Mouse (Mus musculus) forebrain, embryonic 11.5 days (tissue): ENCODE measurements around the gene Hfe2. TPM values are rescaled to one million over a fixed set of nuclear protein-coding genes. Genes with fewer than 3 reads are reported as not detected.

Experiments
- ATAC-seq: fragments of 200-750 bp; cut with Nextera tagmentation; replicated peaks from 2 replicates; pipeline ENCODE4 v1.8.0; 2017; ENCODE audit warnings: moderate TSS enrichment; ENCODE audit not compliant: low FRiP score
- DNase-seq: peaks from one replicate; pipeline ENCODE4 v3.0.0-alpha.2; 2017; ENCODE audit warnings: low spot score
- H3K27ac ChIP-seq: fragments of 300-500 bp; sonication (generic); 2 replicates; pipeline ENCODE4 v1.5.1; 2014; ENCODE audit warnings: low read depth, low read length
- H3K27me3 ChIP-seq: fragments of 300-500 bp; sonication (generic); 2 replicates; pipeline ENCODE4 v1.6.1; 2014; ENCODE audit warnings: mild to moderate bottlenecking, low read length, mixed read lengths; ENCODE audit not compliant: control insufficient read depth, insufficient read depth
- H3K36me3 ChIP-seq: fragments of 300-500 bp; sonication (generic); 2 replicates; pipeline ENCODE4 v1.6.1; 2014; ENCODE audit warnings: mild to moderate bottlenecking, low read length, moderate library complexity, mixed read lengths; ENCODE audit not compliant: control insufficient read depth, insufficient read depth
- H3K4me1 ChIP-seq: fragments of 300-500 bp; sonication (generic); replicated peaks from 2 replicates; pipeline ENCODE4 v1.6.1; 2014; ENCODE audit warnings: low read length, mixed read lengths; ENCODE audit not compliant: control insufficient read depth, insufficient read depth
- H3K4me2 ChIP-seq: fragments of 300-500 bp; sonication (generic); 2 replicates; pipeline ENCODE4 v1.6.1; 2014; ENCODE audit warnings: low read depth, mild to moderate bottlenecking, low read length, moderate library complexity, mixed read lengths; ENCODE audit not compliant: severe bottlenecking
- H3K4me3 ChIP-seq: fragments of 300-500 bp; sonication (generic); 2 replicates; pipeline ENCODE4 v1.5.1; 2014; ENCODE audit warnings: low read depth, low read length
- H3K9ac ChIP-seq: fragments of 300-500 bp; sonication (generic); 2 replicates; pipeline ENCODE4 v1.6.1; 2014; ENCODE audit warnings: low read length
- H3K9me3 ChIP-seq: fragments of 300-500 bp; sonication (generic); 2 replicates; pipeline ENCODE4 v1.6.1; 2016; ENCODE audit warnings: low read length, mixed read lengths; ENCODE audit not compliant: control insufficient read depth
- WGBS: fragments of 180-500 bp; shearing (Covaris S2); extraction: QIAGEN DNeasy Blood & Tissue Kit; methylation state at CpG from one replicate; pipeline ENCODE4 v1.1.7; 2014; 5-methylcytosine and 5-hydroxymethylcytosine counted together
- polyA plus RNA-seq: library from polyadenylated mRNA; unstranded; fragments of >200 nt; fragmentation: Nextera tagmentation; extraction: Ambion mirVana; gene quantifications from 2 replicates; pipeline ENCODE4 v1.2.1, GENCODE M21; 2014

Hfe2 gene
- polyA plus RNA-seq, 1 experiment from 2014 or later, result 0.77 TPM

DNA sequence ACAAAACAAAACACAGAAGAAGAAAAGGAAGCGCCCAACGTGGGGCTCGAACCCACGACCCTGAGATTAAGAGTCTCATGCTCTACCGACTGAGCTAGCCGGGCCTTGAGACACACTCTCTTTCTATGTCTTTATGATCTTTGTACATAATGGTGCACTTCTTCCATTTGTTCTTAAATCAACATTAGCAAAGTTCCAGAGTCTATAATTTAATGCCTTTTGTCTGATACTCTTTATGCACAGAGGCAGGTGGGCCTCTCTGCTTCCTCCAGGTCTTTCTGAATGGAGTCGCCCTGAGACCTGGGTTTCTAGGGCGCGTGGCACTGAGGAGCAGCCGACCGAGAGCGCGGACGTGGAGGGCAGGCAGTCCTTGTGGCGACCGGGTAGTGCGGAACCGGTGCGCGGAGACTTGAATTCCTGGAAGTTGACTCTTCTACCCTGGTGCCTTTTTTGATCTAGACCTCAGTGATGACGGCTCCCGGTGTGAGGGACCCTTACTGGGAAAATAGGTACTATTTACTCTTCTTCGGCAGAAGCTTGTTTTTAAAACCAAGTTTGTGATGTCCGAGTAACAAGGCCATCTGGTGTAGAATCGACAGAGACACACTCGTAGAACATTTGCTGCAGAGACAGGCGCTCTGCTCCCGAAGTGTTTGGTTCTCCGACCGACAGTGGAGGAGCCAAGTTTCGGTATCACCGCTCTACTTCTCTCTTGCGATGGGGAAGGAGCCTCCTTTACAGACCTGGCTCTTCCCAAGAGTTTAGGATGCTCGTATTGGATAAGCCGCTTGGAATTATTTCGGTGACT lies 25.3 kb upstream of the Hfe2 start:
- DNase-seq, result peak; percentile 90
- Histone ChIP-seq H3K27me3 (no peaks in the 10 kb centered on the region), H3K4me2 (peak overlapping the region; percentile 57), H3K4me3 (peak overlapping the region; percentile 66), H3K9me3 (no peaks in the 10 kb centered on the region), H3K36me3 (no peaks in the 10 kb centered on the region), H3K27ac (peak overlapping the region; percentile 55), H3K4me1 (peaks cover 4% of the 10 kb centered on the region), H3K9ac (peak overlapping the region; percentile 50)
- WGBS, result under 1% methylated on average over 36 of the region's 36 CpGs
- peak; percentile 51 for ATAC-seq

DNA sequence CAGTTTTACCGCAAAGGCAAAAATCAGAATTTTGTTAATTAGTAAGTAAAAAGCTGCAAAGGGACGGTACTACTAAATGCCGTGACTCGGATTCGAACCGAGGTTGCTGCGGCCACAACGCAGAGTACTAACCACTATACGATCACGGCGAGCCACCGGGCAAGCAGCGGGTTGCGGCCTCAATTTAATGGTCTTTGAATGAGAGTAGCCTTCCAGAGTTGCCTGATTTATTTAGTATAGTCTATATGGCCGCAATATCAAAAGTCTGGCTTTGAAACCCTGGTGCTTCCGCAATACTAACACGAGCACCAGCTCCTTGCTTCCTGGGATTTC lies 24.7 kb upstream of the Hfe2 start:
- no peaks in the 10 kb centered on the region for H3K27me3 ChIP-seq
- no peaks in the 10 kb centered on the region for H3K9me3 ChIP-seq
- DNase-seq, result peak; percentile 96
- H3K9ac ChIP-seq, result peak overlapping the region; percentile 69
- H3K4me1 ChIP-seq, result peaks cover 4% of the 10 kb centered on the region
- ATAC-seq, result peak; percentile 72
- under 1% methylated on average over 17 of the region's 17 CpGs for WGBS
- H3K27ac ChIP-seq, result peak overlapping the region; percentile 71
- no peaks in the 10 kb centered on the region for H3K36me3 ChIP-seq
- H3K4me2 ChIP-seq, result peak overlapping the region; percentile 64
- peak overlapping the region; percentile 66 for H3K4me3 ChIP-seq

- DNase-seq (peak; percentile 87), ATAC-seq (peak; percentile 71)
- no peaks in the 10 kb centered on the region for H3K36me3 ChIP-seq
- H3K27ac ChIP-seq, result peak overlapping the region; percentile 71
- H3K9me3 ChIP-seq, result no peaks in the 10 kb centered on the region
- peaks cover 4% of the 10 kb centered on the region for H3K4me1 ChIP-seq
- H3K27me3 ChIP-seq, result no peaks in the 10 kb centered on the region
- H3K4me3 ChIP-seq, result peak overlapping the region; percentile 66
- peak overlapping the region; percentile 64 for H3K4me2 ChIP-seq
- peak overlapping the region; percentile 69 for H3K9ac ChIP-seq
- WGBS, result under 1% methylated on average over 19 of the region's 19 CpGs
These were observed 24.2 kb upstream of the Hfe2 start for GRCm38 (mm10) chr3:96500691-96501265.

GRCm38 (mm10) chr3:96501391-96502115 lies 23.4 kb upstream of the Hfe2 start:
- Histone ChIP-seq H3K4me2 (peak overlapping the region; percentile 82), H3K27ac (no peak overlapping the region), H3K27me3 (no peaks in the 10 kb centered on the region), H3K9ac (peak overlapping the region; percentile 39), H3K4me1 (peaks cover 4% of the 10 kb centered on the region), H3K36me3 (no peaks in the 10 kb centered on the region), H3K4me3 (peak overlapping the region; percentile 66), H3K9me3 (no peaks in the 10 kb centered on the region)
- DNase-seq (peak; percentile 95), ATAC-seq (peak; percentile 75)
- under 1% methylated on average over 32 of the region's 32 CpGs for WGBS

GRCm38 (mm10) chr3:96502181-96503082 lies 22.5 kb upstream of the Hfe2 start:
- peak overlapping the region; percentile 39 for H3K9ac ChIP-seq
- H3K27me3 ChIP-seq, result no peaks in the 10 kb centered on the region
- H3K27ac ChIP-seq, result no peak overlapping the region
- DNase-seq, result no peak
- H3K4me2 ChIP-seq, result peak overlapping the region; percentile 82
- peak overlapping the region; percentile 62 for H3K4me3 ChIP-seq
- no peaks in the 10 kb centered on the region for H3K9me3 ChIP-seq
- no peak for ATAC-seq
- H3K36me3 ChIP-seq, result no peaks in the 10 kb centered on the region
- peaks cover 2% of the 10 kb centered on the region; the same call in 1 of the 2 replicates for H3K4me1 ChIP-seq
- WGBS, result 0% methylated on average over 19 of the region's 19 CpGs

GRCm38 (mm10) chr3:96503083-96503450 lies 21.9 kb upstream of the Hfe2 start:
- under 1% methylated on average over 7 of the region's 7 CpGs for WGBS
- no peak overlapping the region for H3K27ac ChIP-seq

GRCm38 (mm10) chr3:96503946-96504345 lies 21.0 kb upstream of the Hfe2 start:
- no peak overlapping the region for H3K27ac ChIP-seq
- H3K4me2 ChIP-seq, result no peak overlapping the region
- H3K9ac ChIP-seq, result no peak overlapping the region; the same call in 1 of the 2 replicates
- ATAC-seq (no peak), DNase-seq (peak; percentile 25)
- WGBS, result 61% methylated on average over 4 of the region's 4 CpGs
- no peaks in the 10 kb centered on the region for H3K36me3 ChIP-seq
- no peaks in the 10 kb centered on the region for H3K9me3 ChIP-seq
- H3K4me1 ChIP-seq, result no peaks in the 10 kb centered on the region
- no peaks in the 10 kb centered on the region for H3K27me3 ChIP-seq
- H3K4me3 ChIP-seq, result no peak overlapping the region

More at GRCm38 (mm10) chr3:96503083-96503450, 21.9 kb upstream of the Hfe2 start:
- Histone ChIP-seq H3K36me3 (no peaks in the 10 kb centered on the region), H3K4me3 (peak overlapping the region; percentile 62), H3K27me3 (no peaks in the 10 kb centered on the region), H3K9ac (peak overlapping the region; percentile 39; the same call in 1 of the 2 replicates), H3K9me3 (no peaks in the 10 kb centered on the region), H3K4me1 (peaks cover 2% of the 10 kb centered on the region; the same call in 1 of the 2 replicates), H3K4me2 (peak overlapping the region; percentile 82)
- no peak for ATAC-seq
- DNase-seq, result peak; percentile 85

DNA sequence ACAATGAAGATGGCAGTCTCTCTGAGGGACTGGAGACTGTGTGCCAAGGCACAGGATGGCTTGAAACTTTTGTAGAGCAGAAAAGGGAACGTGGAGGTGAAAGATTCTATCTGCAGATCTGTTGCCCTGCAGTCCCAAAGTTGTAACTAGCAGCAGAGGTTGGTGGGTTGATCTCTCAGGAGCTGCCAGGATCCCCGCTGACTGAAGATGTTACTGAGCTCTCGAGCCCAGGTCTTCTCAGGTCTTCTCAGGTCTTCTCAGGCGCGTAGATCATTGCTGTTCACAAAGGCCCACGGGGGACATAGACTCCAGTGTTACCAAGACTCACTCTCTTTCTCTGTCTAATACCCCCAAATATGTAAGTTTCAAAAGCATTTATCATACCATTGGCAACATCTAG lies 20.0 kb upstream of the Hfe2 start:
- WGBS, result 93% methylated on average over 6 of the region's 6 CpGs
- no peak overlapping the region for H3K9ac ChIP-seq
- DNase-seq (peak; percentile 41), ATAC-seq (no peak)
- no peaks in the 10 kb centered on the region for H3K9me3 ChIP-seq
- no peaks in the 10 kb centered on the region for H3K36me3 ChIP-seq
- H3K4me1 ChIP-seq, result no peaks in the 10 kb centered on the region
- no peak overlapping the region for H3K4me2 ChIP-seq
- no peak overlapping the region for H3K4me3 ChIP-seq
- no peaks in the 10 kb centered on the region for H3K27me3 ChIP-seq
- no peak overlapping the region for H3K27ac ChIP-seq
